Mouse (Mus musculus): ENCODE measurements around the gene Ccdc62. TPM values are rescaled to one million over a fixed set of nuclear protein-coding genes. Genes with fewer than 3 reads are reported as not detected.

Gene Ccdc62
- total and polyA plus RNA-seq, 2 experiments from 2014 or later: 3.7 TPM

DNA sequence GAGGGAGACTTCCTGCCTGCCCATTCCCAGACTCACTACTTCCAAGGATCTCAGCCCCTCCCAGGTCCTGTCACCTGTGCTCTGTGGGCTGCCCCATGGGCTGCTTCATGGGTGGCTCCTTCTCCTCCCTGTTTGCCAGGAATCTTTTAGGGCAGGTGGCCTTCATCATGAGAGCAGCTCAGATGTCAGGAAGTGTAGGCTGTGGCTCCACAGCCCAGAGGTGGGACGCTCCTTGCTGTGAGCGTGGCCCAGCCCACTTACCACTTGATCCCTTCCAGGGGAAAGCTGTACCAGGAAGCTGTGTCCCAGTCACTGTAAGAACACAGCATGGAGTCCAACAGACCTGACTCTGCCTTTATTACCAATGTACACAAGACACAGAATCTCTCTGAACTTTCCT lies 56.4 kb downstream of the Ccdc62 start:
- no peak overlapping the region for H3K9ac ChIP-seq
- no peak for ATAC-seq
- no peaks in the 10 kb centered on the region for H3K27me3 ChIP-seq (ENCODE audit: insufficient read depth, low read length)
- DNase-seq: no peak
- H3K36me3 ChIP-seq (ENCODE audit: insufficient read depth): peaks cover 12% of the 10 kb centered on the region; the same call in 1 of the 2 replicates
- no peaks in the 10 kb centered on the region for H3K9me3 ChIP-seq (ENCODE audit: low read length)
- no peak overlapping the region for H3K4me2 ChIP-seq (ENCODE audit: low read depth)
- H3K27ac ChIP-seq (ENCODE audit: low read depth, low read length): no peak overlapping the region
- no peaks in the 10 kb centered on the region for H3K4me1 ChIP-seq (ENCODE audit: insufficient read depth)
- no peak overlapping the region for H3K4me3 ChIP-seq (ENCODE audit: low read depth, low read length)
- WGBS: 83% methylated on average over 2 of the region's 2 CpGs
- no peak for TF ChIP-seq CTCF (IDR thresholded peaks at IDR 0.05; ENCODE audit: low read depth)

DNA sequence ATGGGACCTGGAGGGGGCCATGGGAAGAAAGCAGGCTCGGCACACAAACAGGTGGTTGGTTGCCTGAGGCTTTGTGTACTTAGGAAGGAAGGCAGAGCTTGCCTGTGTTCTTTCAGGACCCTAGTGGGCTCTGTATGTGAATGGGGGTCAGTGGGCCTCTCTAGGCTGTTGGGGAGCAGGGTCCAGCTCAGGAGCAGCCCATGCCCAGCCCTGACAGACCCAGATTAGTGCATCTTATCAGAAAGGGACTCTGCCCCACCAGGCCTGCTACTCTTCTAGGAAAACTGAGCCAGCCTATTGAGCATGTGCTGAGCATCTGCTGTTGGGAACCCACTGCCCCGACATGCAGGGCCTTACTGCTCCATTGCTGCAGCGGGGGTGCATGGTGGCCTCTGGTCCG lies 57.0 kb downstream of the Ccdc62 start:
- DNase-seq (no peak), ATAC-seq (no peak)
- TF ChIP-seq CTCF (IDR thresholded peaks at IDR 0.05; ENCODE audit: low read depth): no peak
- H3K4me3 ChIP-seq (ENCODE audit: low read depth, low read length): no peak overlapping the region
- H3K4me1 ChIP-seq (ENCODE audit: insufficient read depth): no peaks in the 10 kb centered on the region
- peaks cover 15% of the 10 kb centered on the region; the same call in 1 of the 2 replicates for H3K36me3 ChIP-seq (ENCODE audit: insufficient read depth)
- no peak overlapping the region for H3K9ac ChIP-seq
- 77% methylated on average over 4 of the region's 4 CpGs for WGBS
- no peaks in the 10 kb centered on the region for H3K27me3 ChIP-seq (ENCODE audit: insufficient read depth, low read length)
- no peak overlapping the region for H3K27ac ChIP-seq (ENCODE audit: low read depth, low read length)
- H3K4me2 ChIP-seq (ENCODE audit: low read depth): no peak overlapping the region
- H3K9me3 ChIP-seq (ENCODE audit: low read length): no peaks in the 10 kb centered on the region

DNA sequence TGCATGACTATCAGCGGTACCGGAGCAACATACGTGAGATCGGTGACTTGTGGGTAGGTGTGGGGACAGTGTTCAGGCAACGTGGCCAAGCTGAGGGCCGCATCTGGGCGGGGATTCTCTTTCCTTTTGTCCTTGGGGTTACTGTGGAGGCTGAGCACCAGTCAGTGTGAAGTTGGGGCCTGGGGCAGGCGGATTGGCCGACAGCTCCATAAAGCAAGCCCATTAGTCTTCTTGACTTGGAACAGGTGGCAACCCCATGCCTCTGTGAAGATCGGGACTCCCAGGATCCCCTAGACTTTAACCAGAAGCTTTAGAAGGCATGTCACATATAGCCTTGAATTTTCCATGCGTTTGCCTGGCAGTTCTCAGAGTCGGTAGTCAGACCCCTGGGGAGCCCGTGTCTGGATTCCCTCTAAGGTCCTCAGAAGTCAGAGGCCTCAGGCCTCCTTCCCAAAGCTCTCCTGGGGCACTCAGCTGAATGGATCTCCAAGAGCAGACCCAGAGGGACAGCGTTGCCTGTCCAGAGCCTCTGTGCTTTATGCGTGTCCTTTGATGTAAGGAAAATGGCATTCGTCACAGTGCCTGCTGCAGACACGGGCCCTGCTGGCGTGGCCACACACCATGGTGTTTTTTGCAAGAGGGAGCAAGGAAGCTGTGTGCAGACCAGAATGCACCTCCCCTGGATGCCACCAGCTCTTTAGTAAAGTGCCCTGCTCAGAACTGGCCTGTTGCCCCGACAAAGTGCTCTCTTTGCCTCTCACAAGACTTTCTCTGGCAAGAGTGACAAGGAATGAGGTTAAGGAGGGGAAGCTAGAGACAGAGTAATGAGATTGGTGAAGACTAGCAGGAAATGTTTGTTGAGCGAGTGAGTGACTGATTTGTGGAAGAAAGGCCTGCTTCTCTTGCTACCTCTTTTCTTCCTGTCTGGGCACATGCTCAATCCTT lies 59.7 kb downstream of the Ccdc62 start:
- Histone ChIP-seq H3K9ac (no peak overlapping the region), H3K36me3 (ENCODE audit: insufficient read depth) (peaks cover 15% of the 10 kb centered on the region; the same call in 1 of the 2 replicates), H3K27ac (ENCODE audit: low read depth, low read length) (no peak overlapping the region), H3K4me1 (ENCODE audit: insufficient read depth) (no peaks in the 10 kb centered on the region), H3K27me3 (ENCODE audit: insufficient read depth, low read length) (no peaks in the 10 kb centered on the region), H3K4me2 (ENCODE audit: low read depth) (no peak overlapping the region), H3K4me3 (ENCODE audit: low read depth, low read length) (no peak overlapping the region), H3K9me3 (ENCODE audit: low read length) (no peaks in the 10 kb centered on the region)
- DNase-seq (no peak), ATAC-seq (no peak)
- TF ChIP-seq CTCF (IDR thresholded peaks at IDR 0.05; ENCODE audit: low read depth): no peak
- WGBS: 81% methylated on average over 20 of the region's 20 CpGs

DNA sequence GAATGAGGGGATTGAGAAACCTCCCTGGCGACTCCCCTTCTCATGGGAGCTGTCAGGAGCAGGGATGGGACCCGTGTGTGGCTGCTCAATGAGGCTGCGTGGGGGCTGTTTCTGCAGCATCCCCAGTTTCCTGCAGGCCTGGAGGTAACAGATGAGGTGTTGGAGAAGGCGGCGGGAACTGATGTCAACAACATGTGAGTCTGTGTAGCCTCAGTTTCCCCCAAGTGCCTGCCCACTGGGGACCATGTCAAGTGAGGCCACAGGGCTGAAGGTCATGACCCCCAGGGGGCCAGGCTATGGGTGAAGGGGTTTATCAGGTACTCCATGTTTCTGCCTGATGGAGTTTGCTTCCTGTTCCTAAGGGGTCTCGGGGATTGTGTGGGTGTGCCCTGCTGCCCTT lies 60.8 kb downstream of the Ccdc62 start:
- no peak overlapping the region for H3K9ac ChIP-seq
- H3K27me3 ChIP-seq (ENCODE audit: insufficient read depth, low read length): no peaks in the 10 kb centered on the region
- H3K4me1 ChIP-seq (ENCODE audit: insufficient read depth): no peaks in the 10 kb centered on the region
- no peak for DNase-seq
- H3K27ac ChIP-seq (ENCODE audit: low read depth, low read length): no peak overlapping the region
- H3K36me3 ChIP-seq (ENCODE audit: insufficient read depth): peaks cover 15% of the 10 kb centered on the region; the same call in 1 of the 2 replicates
- no peak for ATAC-seq
- no peak for TF ChIP-seq CTCF (IDR thresholded peaks at IDR 0.05; ENCODE audit: low read depth)
- no peak overlapping the region for H3K4me3 ChIP-seq (ENCODE audit: low read depth, low read length)
- no peaks in the 10 kb centered on the region for H3K9me3 ChIP-seq (ENCODE audit: low read length)
- WGBS: 87% methylated on average over 6 of the region's 6 CpGs
- no peak overlapping the region for H3K4me2 ChIP-seq (ENCODE audit: low read depth)

DNA sequence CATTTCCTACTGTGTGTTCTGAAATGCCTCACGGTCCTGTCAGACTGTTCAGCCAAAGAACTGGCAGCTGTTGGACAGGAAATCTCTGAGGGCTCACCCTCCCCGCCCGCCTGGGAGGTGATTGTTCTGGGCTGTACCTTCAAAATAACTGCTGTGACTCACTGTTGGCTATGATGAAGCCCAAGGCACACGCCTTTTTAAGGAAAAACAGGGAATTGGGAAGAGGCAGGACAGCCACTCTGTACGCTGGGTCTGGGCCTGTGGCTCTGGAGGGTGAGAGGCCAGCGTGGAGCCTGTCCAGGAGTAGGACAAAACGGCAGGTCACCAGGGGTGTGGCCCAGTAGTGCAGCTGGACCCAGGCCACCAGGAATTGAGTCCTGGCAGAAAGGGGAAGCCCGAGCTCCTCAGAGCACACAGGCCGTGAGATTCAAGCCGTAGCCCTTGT lies 61.7 kb downstream of the Ccdc62 start:
- DNase-seq: no peak
- H3K4me2 ChIP-seq (ENCODE audit: low read depth): no peak overlapping the region
- no peak for TF ChIP-seq CTCF (IDR thresholded peaks at IDR 0.05; ENCODE audit: low read depth)
- 76% methylated on average over 10 of the region's 10 CpGs for WGBS
- H3K4me3 ChIP-seq (ENCODE audit: low read depth, low read length): no peak overlapping the region
- H3K4me1 ChIP-seq (ENCODE audit: insufficient read depth): no peaks in the 10 kb centered on the region
- no peaks in the 10 kb centered on the region for H3K9me3 ChIP-seq (ENCODE audit: low read length)
- ATAC-seq: no peak
- H3K27me3 ChIP-seq (ENCODE audit: insufficient read depth, low read length): no peaks in the 10 kb centered on the region
- H3K9ac ChIP-seq: no peak overlapping the region
- peaks cover 15% of the 10 kb centered on the region; the same call in 1 of the 2 replicates for H3K36me3 ChIP-seq (ENCODE audit: insufficient read depth)
- 0 out of 2 replicates have a peak overlapping the region, but pooled peaks have one; percentile 69 for H3K27ac ChIP-seq (ENCODE audit: low read depth, low read length)

DNA sequence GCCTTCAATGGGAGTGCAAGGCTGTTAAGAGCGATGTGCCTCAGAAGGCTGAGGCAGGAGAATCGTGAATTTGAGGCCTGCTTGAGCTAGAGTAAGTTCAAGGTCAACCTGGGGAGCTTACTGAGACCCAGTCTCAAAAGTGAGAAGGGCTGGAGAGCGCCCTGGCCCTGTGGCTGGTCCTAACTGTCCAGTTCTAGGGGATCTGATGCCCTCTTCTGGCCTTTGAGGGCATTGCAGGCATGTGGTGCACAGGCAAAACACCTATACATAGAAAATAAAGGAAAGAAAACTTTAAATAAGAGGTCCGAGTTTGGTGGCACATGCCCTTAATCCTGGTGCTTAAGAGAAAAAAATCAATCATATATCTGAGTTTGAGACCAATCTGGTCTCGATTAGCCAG lies 62.3 kb downstream of the Ccdc62 start:
- H3K27ac ChIP-seq (ENCODE audit: low read depth, low read length): peak overlapping the region; percentile 69

More for the DNA sequence above, 62.3 kb downstream of the Ccdc62 start:
- Histone ChIP-seq H3K36me3 (ENCODE audit: insufficient read depth) (peaks cover 15% of the 10 kb centered on the region; the same call in 1 of the 2 replicates), H3K4me3 (ENCODE audit: low read depth, low read length) (no peak overlapping the region), H3K27me3 (ENCODE audit: insufficient read depth, low read length) (no peaks in the 10 kb centered on the region), H3K4me1 (ENCODE audit: insufficient read depth) (no peaks in the 10 kb centered on the region), H3K4me2 (ENCODE audit: low read depth) (no peak overlapping the region), H3K9ac (no peak overlapping the region), H3K9me3 (ENCODE audit: low read length) (no peaks in the 10 kb centered on the region)
- peak; percentile 93 for TF ChIP-seq CTCF (IDR thresholded peaks at IDR 0.05; ENCODE audit: low read depth)
- 28% methylated on average over 5 of the region's 5 CpGs for WGBS
- DNase-seq: peak; percentile 85
- ATAC-seq: peak; percentile 50; the same call in 1 of the 2 replicates

Data from forebrain, postnatal 0 days (tissue).